Mouse (Mus musculus): Measurements from ENCODE around the gene Bmp2. TPM values are rescaled to one million over a fixed set of nuclear protein-coding genes. Genes with fewer than 3 reads are reported as not detected.

Bmp2 gene
- polyA plus RNA-seq, 1 experiment, result 0.42 TPM

DNA sequence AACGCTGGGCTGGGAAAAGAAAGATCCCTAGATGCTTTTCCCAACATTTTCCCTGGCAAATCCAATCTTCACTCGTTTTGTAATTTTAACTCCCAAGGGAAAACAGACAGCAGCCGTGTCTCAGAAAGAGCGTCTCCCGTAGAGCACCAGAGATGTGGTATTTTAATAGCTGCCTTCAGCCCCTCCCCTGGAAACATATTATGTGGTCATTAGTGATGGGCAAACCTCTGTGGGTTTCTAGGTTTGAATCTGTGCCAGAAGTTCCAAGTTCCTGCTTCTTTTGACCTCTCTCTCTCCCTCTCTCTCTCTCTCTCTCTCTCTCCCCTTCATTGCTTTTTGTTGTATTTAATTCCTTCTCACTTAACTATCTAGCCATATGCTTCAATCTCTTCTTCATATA, 30.8 kb upstream of the Bmp2 start:
- WGBS, result 49% methylated on average over 5 of the region's 5 CpGs
- H3K27ac ChIP-seq (ENCODE audit: control insufficient read depth, insufficient read depth, low read depth, low read length, poor library complexity), result no peak overlapping the region
- TF ChIP-seq CTCF (IDR thresholded peaks at IDR 0.05; ENCODE audit: control insufficient read depth, insufficient read depth, low read length) (no peak), POLR2A (IDR thresholded peaks at IDR 0.05; ENCODE audit: borderline replicate concordance, control insufficient read depth, low read depth, low read length) (no peak)
- no peaks in the 10 kb centered on the region for H3K4me1 ChIP-seq (ENCODE audit: control insufficient read depth, insufficient read depth, low read length)
- no peak overlapping the region for H3K4me3 ChIP-seq (replicated peaks; ENCODE audit: control insufficient read depth, low read depth, low read length)

DNA sequence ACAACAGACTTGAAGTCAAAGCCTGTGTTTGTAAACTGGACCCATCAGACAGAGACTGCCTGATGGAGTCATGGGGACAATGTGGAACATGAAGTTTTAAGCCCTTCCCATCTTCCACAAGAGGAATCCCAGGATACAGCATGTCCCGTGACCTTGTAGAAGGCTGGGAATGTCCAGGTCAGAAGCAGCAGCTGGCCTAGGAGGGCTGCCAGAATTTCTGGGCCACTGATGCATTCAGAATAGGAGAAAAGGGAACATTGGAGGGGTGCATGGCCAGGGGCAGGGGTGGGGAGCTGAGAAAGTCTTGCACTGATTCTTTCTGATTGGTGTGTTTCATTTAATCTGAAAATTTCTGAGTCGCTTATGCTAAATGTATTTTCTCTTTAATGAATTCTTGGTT, 29.8 kb upstream of the Bmp2 start:
- H3K4me1 ChIP-seq (ENCODE audit: control insufficient read depth, insufficient read depth, low read length), result no peaks in the 10 kb centered on the region
- WGBS, result 83% methylated on average over 2 of the region's 2 CpGs
- H3K4me3 ChIP-seq (replicated peaks; ENCODE audit: control insufficient read depth, low read depth, low read length), result no peak overlapping the region
- H3K27ac ChIP-seq (ENCODE audit: control insufficient read depth, insufficient read depth, low read depth, low read length, poor library complexity), result no peak overlapping the region
- TF ChIP-seq CTCF (IDR thresholded peaks at IDR 0.05; ENCODE audit: control insufficient read depth, insufficient read depth, low read length) (no peak), POLR2A (IDR thresholded peaks at IDR 0.05; ENCODE audit: borderline replicate concordance, control insufficient read depth, low read depth, low read length) (no peak)

GRCm38 (mm10) chr2:133525621-133526181, 26.3 kb upstream of the Bmp2 start:
- 65% methylated on average over 4 of the region's 4 CpGs for WGBS
- TF ChIP-seq POLR2A (IDR thresholded peaks at IDR 0.05; ENCODE audit: borderline replicate concordance, control insufficient read depth, low read depth, low read length), result no peak
- no peak for TF ChIP-seq CTCF (IDR thresholded peaks at IDR 0.05; ENCODE audit: control insufficient read depth, insufficient read depth, low read length)
- H3K4me1 ChIP-seq (ENCODE audit: control insufficient read depth, insufficient read depth, low read length), result no peaks in the 10 kb centered on the region
- no peak overlapping the region for H3K27ac ChIP-seq (ENCODE audit: control insufficient read depth, insufficient read depth, low read depth, low read length, poor library complexity)
- H3K4me3 ChIP-seq (replicated peaks; ENCODE audit: control insufficient read depth, low read depth, low read length), result no peak overlapping the region

DNA sequence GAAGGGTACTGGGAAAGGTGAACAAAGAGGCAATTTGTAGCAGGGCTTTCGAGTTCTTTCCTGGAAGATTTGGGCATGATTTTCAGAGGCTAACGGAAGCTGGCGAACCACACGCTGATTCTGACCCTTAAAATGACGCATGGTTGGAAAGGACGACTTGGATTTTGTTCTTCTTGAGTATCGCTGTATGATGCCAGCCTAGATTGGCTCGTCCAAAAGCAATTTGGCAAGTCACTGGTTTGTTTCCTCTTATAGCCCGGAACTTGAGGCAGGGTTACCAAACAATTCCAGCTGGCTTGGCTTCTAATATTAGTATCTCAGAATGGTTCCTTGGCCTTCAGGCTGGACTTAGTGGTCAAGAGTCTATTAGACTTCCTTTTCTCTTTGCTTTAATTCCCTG, 22.6 kb upstream of the Bmp2 start:
- WGBS, result 87% methylated on average over 9 of the region's 9 CpGs
- H3K27ac ChIP-seq (ENCODE audit: control insufficient read depth, insufficient read depth, low read depth, low read length, poor library complexity), result no peak overlapping the region
- H3K4me1 ChIP-seq (ENCODE audit: control insufficient read depth, insufficient read depth, low read length), result no peaks in the 10 kb centered on the region
- H3K4me3 ChIP-seq (replicated peaks; ENCODE audit: control insufficient read depth, low read depth, low read length), result no peak overlapping the region
- TF ChIP-seq CTCF (IDR thresholded peaks at IDR 0.05; ENCODE audit: control insufficient read depth, insufficient read depth, low read length) (no peak), POLR2A (IDR thresholded peaks at IDR 0.05; ENCODE audit: borderline replicate concordance, control insufficient read depth, low read depth, low read length) (no peak)

DNA sequence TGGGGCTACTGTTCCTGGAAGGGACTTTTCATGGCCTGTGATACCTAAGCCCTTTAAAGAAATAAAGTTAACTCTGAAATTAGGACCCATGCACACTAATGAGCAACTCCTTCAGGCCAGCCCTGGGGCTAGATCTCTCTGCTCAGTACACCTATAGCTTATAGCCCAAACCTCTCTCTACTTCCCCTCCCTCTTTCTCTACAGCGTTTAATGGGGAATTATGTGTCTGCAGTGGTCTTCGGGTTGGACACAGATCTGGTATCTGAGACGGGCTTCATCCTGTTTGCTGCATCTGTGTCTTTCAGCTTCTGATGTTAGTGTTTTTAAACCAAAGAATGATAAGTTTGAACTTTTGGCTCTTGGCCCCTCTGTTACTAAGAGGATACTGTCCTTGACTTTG, 18.9 kb upstream of the Bmp2 start:
- Histone ChIP-seq H3K4me3 (replicated peaks; ENCODE audit: control insufficient read depth, low read depth, low read length) (no peak overlapping the region), H3K4me1 (ENCODE audit: control insufficient read depth, insufficient read depth, low read length) (no peaks in the 10 kb centered on the region), H3K27ac (ENCODE audit: control insufficient read depth, insufficient read depth, low read depth, low read length, poor library complexity) (no peak overlapping the region)
- TF ChIP-seq CTCF (IDR thresholded peaks at IDR 0.05; ENCODE audit: control insufficient read depth, insufficient read depth, low read length) (no peak), POLR2A (IDR thresholded peaks at IDR 0.05; ENCODE audit: borderline replicate concordance, control insufficient read depth, low read depth, low read length) (no peak)
- 72% methylated on average over 3 of the region's 3 CpGs for WGBS

- TF ChIP-seq POLR2A (IDR thresholded peaks at IDR 0.05; ENCODE audit: borderline replicate concordance, control insufficient read depth, low read depth, low read length) (no peak), CTCF (IDR thresholded peaks at IDR 0.05; ENCODE audit: control insufficient read depth, insufficient read depth, low read length) (no peak)
These were observed 16.5 kb upstream of the Bmp2 start for GRCm38 (mm10) chr2:133535481-133535880.

DNA sequence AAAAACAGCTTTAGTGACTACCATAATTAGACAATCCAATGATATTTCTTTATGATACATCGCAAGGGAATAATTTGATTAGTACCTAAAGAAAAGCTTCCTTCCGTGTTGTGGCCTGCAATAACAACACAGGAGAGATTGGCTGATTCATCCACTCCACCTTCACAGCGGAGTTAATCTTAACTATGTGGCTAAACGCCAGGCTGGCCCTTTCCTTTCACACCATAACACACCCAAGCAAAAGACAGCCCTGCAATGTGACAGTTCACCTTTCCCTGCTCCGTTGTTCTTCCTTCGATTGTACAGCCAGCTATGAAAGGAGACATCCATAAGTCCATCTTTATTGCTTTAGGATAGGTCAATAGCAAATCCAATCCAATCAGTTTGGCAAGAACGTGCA, 15.1 kb upstream of the Bmp2 start:
- 79% methylated on average over 7 of the region's 7 CpGs for WGBS
- no peak for TF ChIP-seq CTCF (IDR thresholded peaks at IDR 0.05; ENCODE audit: control insufficient read depth, insufficient read depth, low read length)
- no peak for TF ChIP-seq POLR2A (IDR thresholded peaks at IDR 0.05; ENCODE audit: borderline replicate concordance, control insufficient read depth, low read depth, low read length)
- Histone ChIP-seq H3K4me3 (replicated peaks; ENCODE audit: control insufficient read depth, low read depth, low read length) (no peak overlapping the region), H3K4me1 (ENCODE audit: control insufficient read depth, insufficient read depth, low read length) (no peaks in the 10 kb centered on the region), H3K27ac (ENCODE audit: control insufficient read depth, insufficient read depth, low read depth, low read length, poor library complexity) (no peak overlapping the region)

More at GRCm38 (mm10) chr2:133535481-133535880, 16.5 kb upstream of the Bmp2 start:
- Histone ChIP-seq H3K4me1 (ENCODE audit: control insufficient read depth, insufficient read depth, low read length) (no peaks in the 10 kb centered on the region), H3K27ac (ENCODE audit: control insufficient read depth, insufficient read depth, low read depth, low read length, poor library complexity) (no peak overlapping the region), H3K4me3 (replicated peaks; ENCODE audit: control insufficient read depth, low read depth, low read length) (no peak overlapping the region)
- 74% methylated on average over 9 of the region's 9 CpGs for WGBS

- 78% methylated on average over 1 of the region's 1 CpGs for WGBS
- no peak for TF ChIP-seq POLR2A (IDR thresholded peaks at IDR 0.05; ENCODE audit: borderline replicate concordance, control insufficient read depth, low read depth, low read length)
- TF ChIP-seq CTCF (IDR thresholded peaks at IDR 0.05; ENCODE audit: control insufficient read depth, insufficient read depth, low read length), result no peak
- no peak overlapping the region for H3K4me3 ChIP-seq (replicated peaks; ENCODE audit: control insufficient read depth, low read depth, low read length)
- no peaks in the 10 kb centered on the region for H3K4me1 ChIP-seq (ENCODE audit: control insufficient read depth, insufficient read depth, low read length)
- no peak overlapping the region for H3K27ac ChIP-seq (ENCODE audit: control insufficient read depth, insufficient read depth, low read depth, low read length, poor library complexity)
These were observed 11.3 kb upstream of the Bmp2 start for GRCm38 (mm10) chr2:133540702-133541101.

- Histone ChIP-seq H3K27ac (ENCODE audit: control insufficient read depth, insufficient read depth, low read depth, low read length, poor library complexity) (no peak overlapping the region), H3K4me1 (ENCODE audit: control insufficient read depth, insufficient read depth, low read length) (no peaks in the 10 kb centered on the region), H3K4me3 (replicated peaks; ENCODE audit: control insufficient read depth, low read depth, low read length) (no peak overlapping the region)
- 0% methylated on average over 4 of the region's 4 CpGs for WGBS
- TF ChIP-seq CTCF (IDR thresholded peaks at IDR 0.05; ENCODE audit: control insufficient read depth, insufficient read depth, low read length) (no peak), POLR2A (IDR thresholded peaks at IDR 0.05; ENCODE audit: borderline replicate concordance, control insufficient read depth, low read depth, low read length) (no peak)
These were observed 1.7 kb upstream of the Bmp2 start for GRCm38 (mm10) chr2:133550238-133550682.

Measured in bone marrow, adult 2 months (tissue).